Mouse (Mus musculus) layer of hippocampus, adult 11-12 months (tissue): ENCODE data around the gene Slfn8.
"Not testable (repeated sequence)": the region's sequence is repeated elsewhere in the genome, so short reads cannot be mapped to it uniquely, and the experiment has no call there.

Source experiments
- DNase-seq: peaks from one replicate; pipeline ENCODE4 v3.0.0; 2022; ENCODE audit warnings: low spot score

Gene Slfn8

GRCm38 (mm10) chr11:83020621-83021020, at the start of gene Slfn8:
Slfn8 (minus strand) TSS chr11:83020810.
- DNase-seq = peak; percentile 21

- no peak for DNase-seq
These were observed 47.5 kb upstream of the Slfn8 start for GRCm38 (mm10) chr11:83067982-83068694.

GRCm38 (mm10) chr11:83066640-83067531, 46.3 kb upstream of the Slfn8 start:
- no peak for DNase-seq

GRCm38 (mm10) chr11:83065441-83066344, 45.1 kb upstream of the Slfn8 start:
- no peak for DNase-seq

GRCm38 (mm10) chr11:83064946-83065345, 44.3 kb upstream of the Slfn8 start, which contains the start of gene Slfn2:
Slfn2 (plus strand) TSS chr11:83065112.
- DNase-seq = no peak

- no peak for DNase-seq
These were observed 43.3 kb upstream of the Slfn8 start for GRCm38 (mm10) chr11:83063941-83064349.

- no peak for DNase-seq
These were observed 42.5 kb upstream of the Slfn8 start for GRCm38 (mm10) chr11:83063126-83063525.

- DNase-seq = no peak
These were observed 41.2 kb upstream of the Slfn8 start for GRCm38 (mm10) chr11:83061806-83062205.

- no peak for DNase-seq
These were observed 39.9 kb upstream of the Slfn8 start for GRCm38 (mm10) chr11:83060412-83061020.

GRCm38 (mm10) chr11:83057863-83058262, 37.3 kb upstream of the Slfn8 start:
- peak; percentile 38 for DNase-seq

- DNase-seq = no peak
These were observed 25.0 kb upstream of the Slfn8 start for GRCm38 (mm10) chr11:83045642-83046041.

- DNase-seq = no peak
These were observed 23.3 kb upstream of the Slfn8 start for GRCm38 (mm10) chr11:83043891-83044290.

GRCm38 (mm10) chr11:83041000-83041399, 20.4 kb upstream of the Slfn8 start:
- DNase-seq = no peak

GRCm38 (mm10) chr11:83040325-83040724, 19.7 kb upstream of the Slfn8 start:
- no peak for DNase-seq

GRCm38 (mm10) chr11:83039796-83040195, 19.2 kb upstream of the Slfn8 start:
- DNase-seq = no peak

- DNase-seq = no peak
These were observed 18.5 kb upstream of the Slfn8 start for GRCm38 (mm10) chr11:83039156-83039555.

- not testable (repeated sequence) for DNase-seq
These were observed 18.1 kb upstream of the Slfn8 start for GRCm38 (mm10) chr11:83038686-83039085.

- DNase-seq = not testable (repeated sequence)
These were observed 770 bp downstream of the Slfn8 start for GRCm38 (mm10) chr11:83019561-83020519.

- DNase-seq = no peak
These were observed 4.5 kb downstream of the Slfn8 start for GRCm38 (mm10) chr11:83016093-83016492.

- no peak for DNase-seq
These were observed 7.3 kb downstream of the Slfn8 start for GRCm38 (mm10) chr11:83013356-83013755.
